Mouse (Mus musculus) stomach, postnatal 0 days (tissue): Measurements from ENCODE around the gene Stox2. TPM values are rescaled to one million over a fixed set of nuclear protein-coding genes. Genes with fewer than 3 reads are reported as not detected.

ENCODE experiments used
- ATAC-seq: fragments of 200-750 bp; cut with Nextera tagmentation; 2 replicates; pipeline ENCODE4 v1.8.0; 2017; ENCODE audit not compliant: low FRiP score, low TSS enrichment
- DNase-seq: peaks from one replicate; pipeline ENCODE4 v3.0.0-alpha.2; 2016; ENCODE audit warnings: low spot score
- H3K27ac ChIP-seq: fragments of 300-500 bp; sonication (generic); replicated peaks from 2 replicates; pipeline ENCODE4 v1.5.1; 2014; ENCODE audit warnings: mild to moderate bottlenecking, control low read depth
- H3K27me3 ChIP-seq: fragments of 300-500 bp; sonication (generic); 2 replicates; pipeline ENCODE4 v1.6.1; 2014; ENCODE audit warnings: low read length; ENCODE audit not compliant: control insufficient read depth, insufficient read depth
- H3K36me3 ChIP-seq: fragments of 300-500 bp; sonication (generic); 2 replicates; pipeline ENCODE4 v1.6.1; 2014; ENCODE audit warnings: low read length, mixed read lengths; ENCODE audit not compliant: control insufficient read depth, insufficient read depth
- H3K4me1 ChIP-seq: fragments of 300-500 bp; sonication (generic); replicated peaks from 2 replicates; pipeline ENCODE4 v1.6.1; 2014; ENCODE audit warnings: antibody characterized with exemption; ENCODE audit not compliant: control insufficient read depth, insufficient read depth
- H3K4me2 ChIP-seq: fragments of 300-500 bp; sonication (generic); replicated peaks from 2 replicates; pipeline ENCODE4 v1.6.1; 2014; ENCODE audit warnings: low read depth, mild to moderate bottlenecking, control low read depth, moderate library complexity
- H3K4me3 ChIP-seq: fragments of 300-500 bp; sonication (generic); 2 replicates; pipeline ENCODE4 v1.5.1; 2014; ENCODE audit warnings: low read depth, low read length, control low read depth
- H3K9ac ChIP-seq: fragments of 300-500 bp; sonication (generic); 2 replicates; pipeline ENCODE4 v1.6.1; 2014; ENCODE audit warnings: mild to moderate bottlenecking, low read length, control low read depth, mixed read lengths
- H3K9me3 ChIP-seq: fragments of 300-500 bp; sonication (generic); 2 replicates; pipeline ENCODE4 v1.6.1; 2016; ENCODE audit warnings: low read length; ENCODE audit not compliant: control insufficient read depth
- CTCF ChIP-seq: IDR thresholded peaks from 2 replicates; pipeline ENCODE4 v1.5.1; 2016; ENCODE audit warnings: antibody characterized with exemption, low read depth, mild to moderate bottlenecking, moderate library complexity
- EP300 ChIP-seq: optimal IDR thresholded peaks from 2 replicates; pipeline ENCODE3; 2016; ENCODE audit warnings: antibody characterized with exemption
- WGBS: fragments of 180-500 bp; shearing (Covaris S2); extraction: QIAGEN DNeasy Blood & Tissue Kit; methylation state at CpG from one replicate; pipeline ENCODE4 v1.1.7; 2014; 5-methylcytosine and 5-hydroxymethylcytosine counted together
- polyA plus RNA-seq: library from polyadenylated mRNA; unstranded; fragments of >200 nt; fragmentation: Nextera tagmentation; extraction: Ambion mirVana; gene quantifications from 2 replicates; pipeline ENCODE4 v1.2.1, GENCODE M21; 2015

The Stox2 gene
- polyA plus RNA-seq, 1 experiment from 2014 or later: 5.7 TPM

DNA sequence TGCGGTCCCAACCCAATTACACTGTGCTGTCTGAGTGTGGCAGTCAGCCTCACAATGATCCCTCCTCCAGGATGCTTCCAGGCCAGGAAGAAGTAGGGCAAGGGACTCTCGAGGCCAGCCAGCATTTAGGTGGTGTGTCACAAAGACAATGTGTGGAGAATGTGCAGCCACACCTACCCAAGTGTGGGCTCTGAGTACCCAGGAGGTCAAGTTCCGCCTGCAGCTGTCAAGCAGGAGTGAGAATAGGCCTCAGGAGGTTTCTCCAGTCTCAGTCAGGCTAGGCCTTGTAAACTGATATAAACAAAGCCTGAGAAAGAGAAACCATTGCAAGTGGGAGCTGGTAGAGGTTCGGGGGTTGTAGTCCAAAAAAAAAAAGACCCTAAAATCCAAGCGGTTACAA lies 139.8 kb downstream of the Stox2 start:
- no peaks in the 10 kb centered on the region for H3K4me1 ChIP-seq
- no peak for DNase-seq
- no peak overlapping the region for H3K27ac ChIP-seq
- H3K9me3 ChIP-seq: no peaks in the 10 kb centered on the region
- H3K4me3 ChIP-seq: no peak overlapping the region
- no peaks in the 10 kb centered on the region for H3K27me3 ChIP-seq
- H3K4me2 ChIP-seq: no peak overlapping the region
- H3K9ac ChIP-seq: no peak overlapping the region
- TF ChIP-seq CTCF (no peak), EP300 (no peak)
- 73% methylated on average over 5 of the region's 5 CpGs for WGBS
- ATAC-seq: no peak
- no peaks in the 10 kb centered on the region for H3K36me3 ChIP-seq

DNA sequence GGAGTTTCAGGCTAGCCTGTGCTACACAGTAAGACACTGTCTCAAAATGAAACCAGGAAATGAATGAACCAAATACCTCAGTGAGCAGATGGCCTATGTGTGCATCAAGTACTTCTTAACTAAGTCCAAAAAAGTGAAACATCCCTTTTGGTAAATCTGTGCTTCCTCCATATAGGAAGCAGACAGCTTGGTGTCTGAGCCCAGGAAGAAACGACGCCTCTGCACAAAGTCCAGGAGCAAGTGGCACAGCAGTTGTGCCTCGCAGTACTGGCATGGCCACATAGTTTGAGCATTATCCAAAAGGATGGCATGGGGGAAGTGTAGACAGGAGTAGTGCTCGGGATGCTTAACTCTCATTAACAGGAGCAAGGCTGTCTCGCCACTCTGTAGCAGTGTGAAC lies 140.3 kb downstream of the Stox2 start:
- H3K27ac ChIP-seq: no peak overlapping the region
- H3K9me3 ChIP-seq: no peaks in the 10 kb centered on the region
- no peaks in the 10 kb centered on the region for H3K27me3 ChIP-seq
- no peak for ATAC-seq
- no peak for DNase-seq
- TF ChIP-seq CTCF (no peak), EP300 (no peak)
- no peak overlapping the region for H3K4me2 ChIP-seq
- no peaks in the 10 kb centered on the region for H3K4me1 ChIP-seq
- no peak overlapping the region for H3K4me3 ChIP-seq
- no peaks in the 10 kb centered on the region for H3K36me3 ChIP-seq
- no peak overlapping the region for H3K9ac ChIP-seq
- 92% methylated on average over 5 of the region's 5 CpGs for WGBS

DNA sequence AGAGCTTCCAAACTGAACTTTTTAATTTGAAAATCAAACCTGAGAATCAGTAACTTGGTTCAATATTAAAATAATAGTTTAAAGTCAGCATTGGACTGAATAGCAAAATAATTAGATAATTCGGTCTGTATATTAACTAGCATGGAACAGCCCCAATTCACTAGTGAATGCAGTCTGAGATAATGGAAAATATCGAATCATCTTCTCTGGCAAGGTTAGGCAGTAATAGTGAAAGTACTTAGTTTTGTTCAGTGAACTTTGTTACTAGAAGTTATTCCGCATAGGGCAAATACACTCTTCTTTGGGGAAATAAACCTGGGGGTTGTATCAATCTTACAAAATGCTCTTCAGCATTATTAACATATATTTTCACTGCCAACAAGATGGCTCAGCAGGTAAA lies 147.7 kb downstream of the Stox2 start:
- Histone ChIP-seq H3K4me1 (no peaks in the 10 kb centered on the region), H3K27ac (no peak overlapping the region), H3K4me3 (no peak overlapping the region), H3K27me3 (no peaks in the 10 kb centered on the region), H3K9ac (no peak overlapping the region), H3K9me3 (no peaks in the 10 kb centered on the region), H3K36me3 (no peaks in the 10 kb centered on the region), H3K4me2 (no peak overlapping the region)
- no peak for ATAC-seq
- WGBS: 92% methylated on average over 3 of the region's 3 CpGs
- DNase-seq: no peak
- TF ChIP-seq EP300: no peak
- TF ChIP-seq CTCF: no peak

DNA sequence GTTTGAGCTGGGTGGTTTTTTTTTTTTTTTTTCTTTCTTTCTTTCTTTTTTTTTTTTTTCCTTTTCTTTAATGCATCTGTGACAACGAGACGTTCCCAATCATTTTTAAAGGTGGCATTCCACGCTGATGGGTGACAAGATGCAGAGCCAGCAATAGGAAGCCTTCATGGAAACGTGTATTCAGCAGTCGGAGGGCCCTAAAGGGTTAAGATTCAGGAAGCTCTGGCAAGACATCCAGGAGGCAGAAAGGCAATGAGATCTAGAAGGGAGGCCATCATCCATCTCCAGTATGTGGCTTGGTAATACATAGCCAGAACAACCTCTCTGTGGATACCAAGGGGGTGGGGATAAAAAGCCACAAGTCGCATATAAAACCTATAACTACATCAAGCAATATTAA lies 156.5 kb downstream of the Stox2 start:
- no peak for TF ChIP-seq EP300
- TF ChIP-seq CTCF: no peak
- no peak for ATAC-seq
- Histone ChIP-seq H3K27me3 (no peaks in the 10 kb centered on the region), H3K4me2 (peak overlapping the region; percentile 95), H3K9ac (no peak overlapping the region), H3K9me3 (no peaks in the 10 kb centered on the region), H3K4me1 (peaks cover 2% of the 10 kb centered on the region; the same call in 1 of the 2 replicates), H3K4me3 (peak overlapping the region; percentile 81), H3K36me3 (no peaks in the 10 kb centered on the region), H3K27ac (no peak overlapping the region)
- WGBS: 20% methylated on average over 6 of the region's 6 CpGs
- no peak for DNase-seq

DNA sequence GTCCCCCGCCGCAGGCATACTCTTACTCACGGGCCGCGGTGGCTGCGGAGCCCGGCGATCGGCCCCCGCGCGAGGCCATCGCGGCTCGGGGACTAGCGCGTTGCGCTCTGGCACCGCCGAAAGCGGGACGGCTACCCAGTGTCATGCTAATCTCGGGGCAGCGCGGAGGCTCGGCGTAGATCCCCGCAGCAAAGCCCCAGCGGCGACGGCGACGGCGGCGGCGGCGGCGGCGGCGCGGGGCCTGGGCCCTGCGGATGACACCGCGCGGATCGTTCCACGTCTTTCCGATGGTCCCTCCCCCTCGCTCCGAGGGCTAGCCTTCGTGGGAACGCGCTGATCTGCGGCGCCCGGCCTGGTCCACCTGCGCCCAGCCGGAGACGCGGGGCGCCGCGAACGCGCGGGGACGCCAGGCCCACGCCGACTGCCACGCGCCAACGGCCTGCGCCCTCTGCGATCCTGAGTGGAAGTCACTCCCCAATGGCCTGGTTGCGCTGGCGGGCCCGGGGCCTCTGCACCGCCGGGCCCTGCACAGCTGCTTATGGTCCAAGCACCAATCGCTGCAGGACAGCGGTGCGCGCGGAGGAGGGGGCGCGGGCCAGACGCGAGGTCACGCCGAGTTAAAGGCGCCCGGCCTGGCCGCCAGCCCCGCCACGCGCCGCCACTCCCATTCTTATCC lies 157.2 kb downstream of the Stox2 start:
- H3K36me3 ChIP-seq: no peaks in the 10 kb centered on the region
- ATAC-seq: peak; percentile 82
- H3K9me3 ChIP-seq: no peaks in the 10 kb centered on the region
- H3K27me3 ChIP-seq: no peaks in the 10 kb centered on the region
- H3K4me3 ChIP-seq: peak overlapping the region; percentile 81
- TF ChIP-seq EP300 (no peak), CTCF (no peak)
- DNase-seq: peak; percentile 49
- peak overlapping the region; percentile 95 for H3K4me2 ChIP-seq
- peak overlapping the region; percentile 84 for H3K9ac ChIP-seq
- H3K4me1 ChIP-seq: peaks cover 2% of the 10 kb centered on the region; the same call in 1 of the 2 replicates
- peak overlapping the region; percentile 78 for H3K27ac ChIP-seq
- WGBS: under 1% methylated on average over 84 of the region's 97 CpGs

GRCm38 (mm10) chr8:47288131-47288865 lies 157.9 kb downstream of the Stox2 start:
- DNase-seq: peak; percentile 46
- peak overlapping the region; percentile 84 for H3K9ac ChIP-seq
- H3K4me1 ChIP-seq: peaks cover 2% of the 10 kb centered on the region; the same call in 1 of the 2 replicates
- H3K4me2 ChIP-seq: peak overlapping the region; percentile 95
- peak overlapping the region; percentile 78 for H3K27ac ChIP-seq
- H3K27me3 ChIP-seq: no peaks in the 10 kb centered on the region
- ATAC-seq: peak; percentile 49
- H3K9me3 ChIP-seq: no peaks in the 10 kb centered on the region
- peak overlapping the region; percentile 81 for H3K4me3 ChIP-seq
- no peaks in the 10 kb centered on the region for H3K36me3 ChIP-seq
- 0 out of 2 replicates have a peak, but pooled peaks have one; percentile 4 for TF ChIP-seq CTCF
- TF ChIP-seq EP300: no peak
- WGBS: under 1% methylated on average over 52 of the region's 78 CpGs
